Mouse (Mus musculus) gastrocnemius, adult 18-20 months (tissue): Measurements from ENCODE around the gene Rbfox1. TPM values are rescaled to one million over a fixed set of nuclear protein-coding genes. Genes with fewer than 3 reads are reported as not detected.

Experiments
- DNase-seq: peaks from one replicate; pipeline ENCODE4 v3.0.0; 2021; ENCODE audit warnings: low spot score
- total RNA-seq, 2 experiments: library from RNA; stranded (reverse); gene quantifications; 2 replicates each; pipeline ENCODE4 v1.2.3; 2021

The Rbfox1 gene
- total RNA-seq, 2 experiments from 2014 or later = 228 to 232 TPM

GRCm38 (mm10) chr16:7034231-7034630, 1149.1 kb downstream of the Rbfox1 start:
- no peak for DNase-seq

DNA sequence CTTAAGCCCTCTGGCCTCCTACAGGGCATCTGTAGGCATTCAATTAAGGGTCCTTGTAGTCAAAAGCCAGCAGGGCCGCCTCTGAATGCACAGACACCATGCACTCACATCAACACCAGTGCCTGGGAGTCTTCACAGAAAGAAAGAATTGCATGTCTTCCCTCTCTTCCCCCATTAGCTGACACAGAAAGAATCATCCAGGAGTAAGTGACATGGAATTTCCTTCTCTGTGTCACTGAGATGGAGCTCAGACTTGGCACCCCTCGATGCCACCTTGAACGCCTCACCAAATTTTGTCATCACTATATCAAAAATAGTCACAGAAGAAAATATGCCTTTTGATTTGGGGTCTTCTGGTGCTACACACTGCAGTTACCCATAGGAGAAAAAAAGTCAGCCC, 1151.4 kb downstream of the Rbfox1 start:
- DNase-seq = no peak

GRCm38 (mm10) chr16:7036988-7037387, 1151.8 kb downstream of the Rbfox1 start:
- no peak for DNase-seq

DNA sequence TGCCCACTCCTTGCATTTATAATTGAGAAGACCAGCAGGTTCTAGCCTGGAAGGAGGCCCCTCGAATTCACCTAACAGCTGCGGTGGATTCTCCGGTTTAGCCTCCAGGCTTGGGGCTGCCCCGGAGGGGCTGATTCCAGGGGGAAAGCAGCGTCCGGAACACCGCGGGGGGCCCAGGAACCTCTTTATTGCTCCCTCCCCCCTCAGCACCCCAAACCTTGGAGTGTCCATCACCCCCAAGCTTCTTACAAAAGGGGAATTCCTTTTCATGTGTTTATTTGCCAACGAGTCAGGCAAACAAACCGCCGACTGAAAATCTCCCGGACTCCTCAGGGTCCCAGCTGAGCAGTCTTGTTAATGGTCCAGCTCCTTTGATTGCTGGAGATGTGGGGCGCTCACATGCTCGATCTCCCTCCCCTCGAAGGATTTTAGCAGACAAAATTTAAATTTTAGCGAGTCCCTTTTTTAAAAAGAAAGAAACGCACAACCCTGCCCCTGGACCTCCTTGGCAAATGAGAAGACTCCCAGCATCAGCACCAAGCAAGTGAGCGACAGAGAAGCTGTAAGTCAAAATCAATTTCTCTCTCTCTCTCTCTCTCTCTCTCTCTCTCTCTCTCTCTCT, 1153.6 kb downstream of the Rbfox1 start:
- DNase-seq = no peak

GRCm38 (mm10) chr16:7039404-7040367, 1154.5 kb downstream of the Rbfox1 start:
- DNase-seq = no peak

- DNase-seq = no peak
Observed at GRCm38 (mm10) chr16:7040691-7041090, 1155.5 kb downstream of the Rbfox1 start.

DNA sequence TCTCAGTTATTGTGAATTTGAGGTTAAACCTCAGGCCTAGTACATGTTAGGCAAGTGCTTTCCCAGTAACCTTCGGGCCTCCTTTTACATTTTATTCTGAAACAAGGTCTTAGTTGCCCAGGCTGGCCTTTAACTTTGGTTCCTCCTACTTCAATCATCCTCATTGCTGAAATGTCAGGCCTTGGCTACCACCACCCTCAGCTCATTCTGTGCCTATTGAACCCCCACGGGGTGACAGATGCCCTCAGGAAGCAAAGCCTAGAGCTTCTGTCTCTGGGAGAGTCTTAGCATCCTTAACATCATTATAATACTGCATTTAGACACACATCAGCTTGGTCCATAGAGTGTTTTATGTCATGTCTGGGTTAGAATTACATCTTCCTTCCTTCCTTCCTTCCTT, 1162.3 kb downstream of the Rbfox1 start:
- no peak for DNase-seq

DNA sequence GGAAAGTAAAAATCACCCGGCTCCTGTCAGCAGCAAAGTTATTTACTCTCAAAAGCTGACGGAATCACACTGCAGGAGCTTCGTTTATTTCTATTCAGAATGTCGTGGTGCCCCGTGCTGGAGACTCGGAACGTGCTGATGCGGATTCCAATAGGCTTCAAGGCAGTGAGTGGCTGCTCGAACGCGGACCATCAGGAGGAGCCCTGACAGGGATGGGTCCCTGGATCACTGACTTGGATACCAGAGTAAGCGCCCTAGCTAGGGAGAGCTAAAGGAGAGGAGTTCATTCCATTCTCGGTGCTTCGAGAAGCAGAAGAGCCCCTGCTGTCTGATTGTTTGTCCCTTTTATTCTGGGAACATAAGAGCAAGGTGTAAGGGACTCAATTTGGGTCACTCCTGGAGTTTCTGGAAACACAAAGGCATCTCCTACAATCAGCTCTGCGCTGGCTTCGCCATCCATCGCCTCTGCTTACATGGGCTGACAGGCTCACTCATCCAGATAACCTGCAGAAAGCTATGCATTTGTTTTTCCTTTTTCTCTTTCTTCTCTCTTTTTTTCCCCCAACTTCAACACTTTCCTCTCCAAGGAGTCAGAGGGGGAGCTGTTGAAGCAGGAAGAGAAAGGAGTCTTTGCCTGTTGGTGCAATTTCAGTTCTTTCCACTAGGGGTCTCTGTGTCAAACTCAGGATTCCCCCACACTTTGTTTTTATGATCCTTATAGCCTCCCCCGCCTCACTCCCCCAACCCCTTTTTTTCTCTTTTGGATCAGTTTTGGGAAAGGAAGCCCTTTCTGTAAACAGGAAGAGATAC, 1164.2 kb downstream of the Rbfox1 start:
- peak; percentile 69 for DNase-seq

DNA sequence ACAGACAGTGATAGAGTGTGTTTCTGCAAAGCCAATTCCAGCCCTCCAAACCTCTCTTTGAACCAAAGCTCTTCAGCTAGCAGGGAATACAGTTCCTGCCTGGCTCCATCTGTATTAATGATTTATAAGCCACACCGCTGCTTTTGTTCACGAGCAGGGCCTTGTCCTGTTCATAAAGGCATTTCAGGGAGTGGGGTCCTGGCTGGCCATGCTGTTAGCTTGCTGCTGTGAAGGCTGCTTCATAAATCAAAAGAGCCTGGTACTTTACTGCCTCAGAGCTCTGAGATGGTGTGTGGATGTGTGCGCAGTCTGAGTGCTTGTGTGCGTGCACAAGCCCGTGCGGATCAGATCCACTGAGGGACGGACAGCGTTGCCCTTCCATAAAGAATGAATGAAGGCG, 1165.8 kb downstream of the Rbfox1 start:
- DNase-seq = no peak

GRCm38 (mm10) chr16:7051991-7052390, 1166.8 kb downstream of the Rbfox1 start:
- no peak for DNase-seq

GRCm38 (mm10) chr16:7052408-7052807, 1167.3 kb downstream of the Rbfox1 start:
- no peak for DNase-seq

DNA sequence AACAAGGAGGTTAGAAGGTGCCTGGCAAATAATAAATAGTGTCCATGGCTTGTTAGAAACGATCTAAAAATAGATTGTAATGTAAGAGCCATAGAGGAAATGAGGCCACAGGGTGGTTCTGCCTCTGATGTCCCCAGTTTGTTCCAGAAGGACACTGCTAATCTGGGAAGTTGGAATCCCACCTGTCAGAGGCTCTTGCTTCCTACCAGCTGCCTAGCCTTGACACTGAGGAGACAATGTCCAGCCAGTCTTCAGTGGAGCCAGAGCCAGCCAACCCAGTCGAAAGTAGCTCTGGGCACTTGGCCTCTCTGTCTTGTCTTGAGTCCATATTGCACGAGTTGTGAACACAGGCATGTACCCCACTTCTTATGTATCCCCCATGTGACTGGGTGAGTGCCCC, 1172.6 kb downstream of the Rbfox1 start:
- peak; percentile 80 for DNase-seq

DNA sequence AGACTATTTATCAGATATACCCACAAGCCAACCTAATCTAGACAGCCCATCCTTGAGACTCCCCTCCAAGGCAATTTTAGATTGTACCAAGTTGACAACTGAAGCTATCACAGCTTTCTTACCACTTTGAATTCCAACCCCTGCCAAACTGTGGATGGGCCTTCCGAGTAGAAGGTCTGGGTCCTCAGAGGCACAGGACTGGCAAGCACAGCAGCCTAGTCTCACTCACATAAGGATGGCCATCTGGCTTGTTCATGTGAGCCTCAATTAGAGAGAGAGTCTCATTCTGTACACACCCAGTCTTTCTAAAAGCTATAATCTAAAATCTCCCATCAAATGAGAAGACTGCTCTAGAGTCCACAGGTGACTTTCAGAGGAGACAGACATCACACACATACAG, 1173.4 kb downstream of the Rbfox1 start:
- no peak for DNase-seq

DNA sequence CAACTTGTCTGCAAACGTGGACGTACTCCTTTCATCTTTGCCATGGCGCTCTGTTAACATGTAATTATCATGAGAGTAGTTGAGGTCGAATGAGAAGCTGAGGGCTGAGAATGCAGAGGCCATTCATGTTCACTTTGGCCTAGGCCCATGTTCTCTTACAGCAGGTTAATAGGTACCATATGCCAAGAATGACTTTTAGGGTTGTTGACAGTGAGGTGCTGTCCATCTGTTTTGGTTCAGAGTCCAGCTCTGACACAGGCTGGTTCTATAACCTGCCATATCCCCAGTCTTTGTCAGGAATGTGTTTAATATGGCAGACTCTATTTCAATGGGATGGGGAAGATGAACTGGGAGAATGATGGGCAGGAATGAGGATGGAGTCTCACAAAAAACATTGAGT, 1174.4 kb downstream of the Rbfox1 start:
- no peak for DNase-seq

DNA sequence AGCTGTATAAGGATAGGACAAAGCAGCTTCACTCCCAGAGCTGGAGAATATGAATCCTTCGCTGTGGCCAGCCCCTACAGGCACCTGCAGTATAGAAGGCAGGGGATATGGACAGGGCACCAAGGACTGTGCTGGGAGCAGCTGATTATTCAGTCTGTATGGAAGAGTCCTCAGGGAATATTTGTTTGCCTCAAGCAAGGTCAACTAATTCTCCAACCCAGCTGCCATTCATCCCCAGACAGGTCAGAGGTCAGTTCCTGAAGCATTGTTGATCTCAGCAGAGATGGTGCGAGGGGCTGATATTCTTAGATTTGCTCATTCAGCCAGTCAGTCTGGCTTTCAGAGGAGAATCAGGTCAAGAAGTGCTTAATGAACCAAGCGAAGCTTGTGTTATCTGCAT, 1175.7 kb downstream of the Rbfox1 start:
- no peak for DNase-seq

- DNase-seq = no peak
Observed at GRCm38 (mm10) chr16:7062512-7062911, 1177.4 kb downstream of the Rbfox1 start.

DNA sequence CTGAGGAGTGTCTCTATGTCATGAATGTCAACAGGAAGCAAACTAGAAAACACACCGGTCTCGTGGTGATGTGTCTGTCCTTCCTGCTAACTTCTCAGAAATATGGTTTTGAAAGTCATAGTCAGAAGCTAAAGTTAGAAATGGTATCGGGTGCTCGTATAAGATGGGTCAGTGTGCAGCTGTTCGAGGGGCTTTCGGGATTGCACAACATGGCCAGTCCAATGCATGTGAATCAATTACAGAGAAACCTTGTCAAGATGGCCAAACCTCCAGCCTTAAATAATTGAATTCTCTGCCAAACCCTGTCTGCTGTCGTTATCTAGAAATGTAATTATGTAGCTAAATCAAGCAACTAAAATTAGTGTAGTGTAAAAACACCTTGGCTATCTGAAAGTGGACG, 1182.0 kb downstream of the Rbfox1 start:
- no peak for DNase-seq

DNA sequence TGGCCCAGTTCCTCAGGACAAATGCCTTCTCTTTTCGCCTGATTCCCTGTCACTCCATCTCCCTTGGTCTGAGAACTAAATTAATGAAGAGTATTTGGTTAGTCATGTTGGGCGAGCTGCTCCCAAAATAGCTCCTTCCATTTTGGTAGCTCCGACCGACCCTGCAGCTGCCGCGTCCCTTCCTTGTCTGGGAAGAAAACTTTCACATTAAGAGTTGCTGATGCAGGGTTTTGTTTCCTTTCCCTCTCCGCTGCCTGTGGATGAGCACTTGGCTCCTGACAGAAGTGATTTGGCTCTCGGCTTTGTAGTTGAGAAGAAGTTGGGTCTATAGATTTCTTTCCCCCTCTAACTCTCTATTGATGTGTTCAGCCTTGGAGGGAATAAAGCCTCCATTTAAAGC, 1184.4 kb downstream of the Rbfox1 start:
- peak; percentile 74 for DNase-seq

GRCm38 (mm10) chr16:7074786-7075185, 1189.6 kb downstream of the Rbfox1 start:
- DNase-seq = no peak

GRCm38 (mm10) chr16:7075749-7076148, 1190.6 kb downstream of the Rbfox1 start:
- peak; percentile 65 for DNase-seq

GRCm38 (mm10) chr16:7076305-7076704, 1191.2 kb downstream of the Rbfox1 start:
- DNase-seq = no peak

GRCm38 (mm10) chr16:7076707-7077106, 1191.6 kb downstream of the Rbfox1 start:
- DNase-seq = no peak
